Mouse (Mus musculus): ENCODE results near the gene Doc2b. TPM values are rescaled to one million over a fixed set of nuclear protein-coding genes. Genes with fewer than 3 reads are reported as not detected.

The Doc2b gene
- polyA plus RNA-seq, 1 experiment from 2014 or later, result 0.39 TPM

- no peaks in the 10 kb centered on the region for H3K27me3 ChIP-seq (ENCODE audit: insufficient read depth, poor library complexity, severe bottlenecking)
- H3K36me3 ChIP-seq, result no peaks in the 10 kb centered on the region
- DNase-seq (ENCODE audit: low spot score), result no peak
- peak overlapping the region; percentile 29; the same call in 1 of the 2 replicates for H3K27ac ChIP-seq
- no peak overlapping the region for H3K4me3 ChIP-seq
- 62% methylated on average over 3 of the region's 3 CpGs for WGBS
- peaks cover 16% of the 10 kb centered on the region for H3K4me1 ChIP-seq (replicated peaks)
- no peaks in the 10 kb centered on the region for H3K9me3 ChIP-seq
These were observed 16.1 kb upstream of the Doc2b start for GRCm38 (mm10) chr11:75811900-75812299.

GRCm38 (mm10) chr11:75810526-75810925, 14.7 kb upstream of the Doc2b start:
- no peaks in the 10 kb centered on the region for H3K36me3 ChIP-seq
- WGBS, result 91% methylated on average over 3 of the region's 3 CpGs
- no peaks in the 10 kb centered on the region for H3K9me3 ChIP-seq
- H3K27me3 ChIP-seq (ENCODE audit: insufficient read depth, poor library complexity, severe bottlenecking), result no peaks in the 10 kb centered on the region
- no peak overlapping the region for H3K27ac ChIP-seq
- DNase-seq (ENCODE audit: low spot score), result no peak
- peaks cover 15% of the 10 kb centered on the region for H3K4me1 ChIP-seq (replicated peaks)
- no peak overlapping the region for H3K4me3 ChIP-seq

GRCm38 (mm10) chr11:75807486-75807885, 11.6 kb upstream of the Doc2b start:
- DNase-seq (ENCODE audit: low spot score), result no peak
- 46% methylated on average over 5 of the region's 5 CpGs for WGBS
- H3K27ac ChIP-seq, result peak overlapping the region; percentile 57
- no peaks in the 10 kb centered on the region for H3K36me3 ChIP-seq
- H3K9me3 ChIP-seq, result no peaks in the 10 kb centered on the region
- no peak overlapping the region for H3K4me3 ChIP-seq
- peaks cover 8% of the 10 kb centered on the region for H3K4me1 ChIP-seq (replicated peaks)
- no peaks in the 10 kb centered on the region for H3K27me3 ChIP-seq (ENCODE audit: insufficient read depth, poor library complexity, severe bottlenecking)

- no peaks in the 10 kb centered on the region for H3K9me3 ChIP-seq
- 85% methylated on average over 7 of the region's 7 CpGs for WGBS
- no peaks in the 10 kb centered on the region for H3K36me3 ChIP-seq
- peaks cover 20% of the 10 kb centered on the region for H3K4me1 ChIP-seq (replicated peaks)
- no peak overlapping the region for H3K27ac ChIP-seq
- no peak overlapping the region for H3K4me3 ChIP-seq
- no peak for DNase-seq (ENCODE audit: low spot score)
- peaks cover 29% of the 10 kb centered on the region for H3K27me3 ChIP-seq (ENCODE audit: insufficient read depth, poor library complexity, severe bottlenecking)
These were observed 6.1 kb upstream of the Doc2b start for GRCm38 (mm10) chr11:75801771-75802550.

- H3K27ac ChIP-seq, result no peak overlapping the region
- DNase-seq (ENCODE audit: low spot score), result no peak
- H3K36me3 ChIP-seq, result no peaks in the 10 kb centered on the region
- peaks cover 24% of the 10 kb centered on the region for H3K4me1 ChIP-seq (replicated peaks)
- H3K27me3 ChIP-seq (ENCODE audit: insufficient read depth, poor library complexity, severe bottlenecking), result peaks cover 35% of the 10 kb centered on the region
- 89% methylated on average over 4 of the region's 4 CpGs for WGBS
- H3K4me3 ChIP-seq, result no peak overlapping the region
- no peaks in the 10 kb centered on the region for H3K9me3 ChIP-seq
These were observed 5.5 kb upstream of the Doc2b start for GRCm38 (mm10) chr11:75801369-75801768.

- DNase-seq (ENCODE audit: low spot score), result no peak
- no peak overlapping the region for H3K27ac ChIP-seq
- H3K36me3 ChIP-seq, result no peaks in the 10 kb centered on the region
- H3K9me3 ChIP-seq, result no peaks in the 10 kb centered on the region
- 0 out of 2 replicates have a peak overlapping the region, but pooled peaks have one; percentile 54 for H3K4me3 ChIP-seq
- WGBS, result 74% methylated on average over 13 of the region's 13 CpGs
- H3K4me1 ChIP-seq (replicated peaks), result peaks cover 61% of the 10 kb centered on the region
- H3K27me3 ChIP-seq (ENCODE audit: insufficient read depth, poor library complexity, severe bottlenecking), result peaks cover 82% of the 10 kb centered on the region
These were observed 842 bp upstream of the Doc2b start for GRCm38 (mm10) chr11:75796536-75797246.

GRCm38 (mm10) chr11:75795321-75795636, 570 bp downstream of the Doc2b start:
- Histone ChIP-seq H3K36me3 (no peaks in the 10 kb centered on the region), H3K4me3 (peak overlapping the region; percentile 54), H3K9me3 (no peaks in the 10 kb centered on the region), H3K27ac (peak overlapping the region; percentile 74), H3K4me1 (replicated peaks) (peaks cover 54% of the 10 kb centered on the region), H3K27me3 (ENCODE audit: insufficient read depth, poor library complexity, severe bottlenecking) (peaks cover 87% of the 10 kb centered on the region)
- 2% methylated on average over 42 of the region's 42 CpGs for WGBS
- DNase-seq (ENCODE audit: low spot score), result no peak

- Histone ChIP-seq H3K27ac (peak overlapping the region; percentile 74), H3K27me3 (ENCODE audit: insufficient read depth, poor library complexity, severe bottlenecking) (peaks cover 87% of the 10 kb centered on the region), H3K36me3 (no peaks in the 10 kb centered on the region), H3K4me1 (replicated peaks) (peaks cover 55% of the 10 kb centered on the region), H3K4me3 (peak overlapping the region; percentile 54), H3K9me3 (no peaks in the 10 kb centered on the region)
- DNase-seq (ENCODE audit: low spot score), result peak; percentile 41
- 7% methylated on average over 45 of the region's 45 CpGs for WGBS
These were observed 1.1 kb downstream of the Doc2b start for GRCm38 (mm10) chr11:75794602-75795320.

- Histone ChIP-seq H3K4me3 (no peak overlapping the region), H3K4me1 (replicated peaks) (peaks cover 47% of the 10 kb centered on the region), H3K36me3 (no peaks in the 10 kb centered on the region), H3K27me3 (ENCODE audit: insufficient read depth, poor library complexity, severe bottlenecking) (peaks cover 78% of the 10 kb centered on the region), H3K9me3 (no peaks in the 10 kb centered on the region), H3K27ac (no peak overlapping the region)
- DNase-seq (ENCODE audit: low spot score), result no peak
- WGBS, result 76% methylated on average over 5 of the region's 5 CpGs
These were observed 2.5 kb downstream of the Doc2b start for GRCm38 (mm10) chr11:75793351-75793750.

- Histone ChIP-seq H3K4me1 (replicated peaks) (peaks cover 47% of the 10 kb centered on the region), H3K27ac (no peak overlapping the region), H3K36me3 (no peaks in the 10 kb centered on the region), H3K9me3 (no peaks in the 10 kb centered on the region), H3K27me3 (ENCODE audit: insufficient read depth, poor library complexity, severe bottlenecking) (peaks cover 70% of the 10 kb centered on the region), H3K4me3 (no peak overlapping the region)
- 83% methylated on average over 5 of the region's 5 CpGs for WGBS
- no peak for DNase-seq (ENCODE audit: low spot score)
These were observed 3.3 kb downstream of the Doc2b start for GRCm38 (mm10) chr11:75792535-75792934.

GRCm38 (mm10) chr11:75785897-75786296, 10.0 kb downstream of the Doc2b start:
- no peak overlapping the region for H3K27ac ChIP-seq
- WGBS, result 76% methylated on average over 8 of the region's 8 CpGs
- peaks cover 20% of the 10 kb centered on the region for H3K27me3 ChIP-seq (ENCODE audit: insufficient read depth, poor library complexity, severe bottlenecking)
- no peak for DNase-seq (ENCODE audit: low spot score)
- no peaks in the 10 kb centered on the region for H3K9me3 ChIP-seq
- peaks cover 5% of the 10 kb centered on the region; the same call in 1 of the 2 replicates for H3K4me1 ChIP-seq (replicated peaks)
- no peak overlapping the region for H3K4me3 ChIP-seq
- no peaks in the 10 kb centered on the region for H3K36me3 ChIP-seq

GRCm38 (mm10) chr11:75783799-75784198, 12.1 kb downstream of the Doc2b start:
- H3K4me3 ChIP-seq, result no peak overlapping the region
- H3K36me3 ChIP-seq, result no peaks in the 10 kb centered on the region
- H3K9me3 ChIP-seq, result no peaks in the 10 kb centered on the region
- no peak for DNase-seq (ENCODE audit: low spot score)
- peaks cover 14% of the 10 kb centered on the region for H3K27me3 ChIP-seq (ENCODE audit: insufficient read depth, poor library complexity, severe bottlenecking)
- no peak overlapping the region for H3K27ac ChIP-seq
- H3K4me1 ChIP-seq (replicated peaks), result peaks cover 2% of the 10 kb centered on the region; the same call in 1 of the 2 replicates
- WGBS, result 90% methylated on average over 5 of the region's 5 CpGs

GRCm38 (mm10) chr11:75781919-75782318, 13.9 kb downstream of the Doc2b start:
- 22% methylated on average over 6 of the region's 6 CpGs for WGBS
- H3K27ac ChIP-seq, result no peak overlapping the region
- DNase-seq (ENCODE audit: low spot score), result peak; percentile 79
- no peaks in the 10 kb centered on the region for H3K9me3 ChIP-seq
- no peak overlapping the region for H3K4me3 ChIP-seq
- no peaks in the 10 kb centered on the region for H3K36me3 ChIP-seq
- no peaks in the 10 kb centered on the region; the same call in 1 of the 2 replicates for H3K4me1 ChIP-seq (replicated peaks)
- H3K27me3 ChIP-seq (ENCODE audit: insufficient read depth, poor library complexity, severe bottlenecking), result peaks cover 14% of the 10 kb centered on the region; the same call in 1 of the 2 replicates

Measured in hindbrain, embryonic 10.5 days (tissue).